Mouse (Mus musculus): ENCODE measurements around the gene Bsn. TPM values are rescaled to one million over a fixed set of nuclear protein-coding genes. Genes with fewer than 3 reads are reported as not detected.

Gene Bsn
- total RNA-seq, 2 experiments from 2014 or later, result 236 to 246 TPM

GRCm38 (mm10) chr9:108188511-108188910, 1.7 kb downstream of the Bsn start:
- no peak for DNase-seq (ENCODE audit: low spot score in 2 of 2)
- no peak for TF ChIP-seq CTCF (conservative IDR thresholded peaks at IDR 0.05)
- H3K4me3 ChIP-seq, result peak overlapping the region; percentile 81
- peak overlapping the region; percentile 96 for H3K27ac ChIP-seq

GRCm38 (mm10) chr9:108187616-108188015, 2.6 kb downstream of the Bsn start:
- TF ChIP-seq CTCF (conservative IDR thresholded peaks at IDR 0.05), result no peak
- DNase-seq (ENCODE audit: low spot score in 2 of 2), result no peak
- H3K4me3 ChIP-seq, result peak overlapping the region; percentile 81
- H3K27ac ChIP-seq, result peak overlapping the region; percentile 96

GRCm38 (mm10) chr9:108185786-108186185, 4.4 kb downstream of the Bsn start:
- no peak for DNase-seq (ENCODE audit: low spot score in 2 of 2)
- H3K27ac ChIP-seq, result peak overlapping the region; percentile 65
- H3K4me3 ChIP-seq, result no peak overlapping the region; the same call in 1 of the 2 replicates
- TF ChIP-seq CTCF (conservative IDR thresholded peaks at IDR 0.05), result no peak

- peak overlapping the region; percentile 41 for H3K4me3 ChIP-seq
- no peak for DNase-seq (ENCODE audit: low spot score in 2 of 2)
- peak overlapping the region; percentile 65 for H3K27ac ChIP-seq
- no peak for TF ChIP-seq CTCF (conservative IDR thresholded peaks at IDR 0.05)
Observed at GRCm38 (mm10) chr9:108183531-108183994, 6.6 kb downstream of the Bsn start.

GRCm38 (mm10) chr9:108182806-108183506, 7.2 kb downstream of the Bsn start:
- TF ChIP-seq CTCF (conservative IDR thresholded peaks at IDR 0.05), result no peak
- peak overlapping the region; percentile 65; the same call in 1 of the 2 replicates for H3K27ac ChIP-seq
- DNase-seq (ENCODE audit: low spot score in 2 of 2), result no peak
- peak overlapping the region; percentile 11; the same call in 1 of the 2 replicates for H3K4me3 ChIP-seq

GRCm38 (mm10) chr9:108178391-108178790, 11.8 kb downstream of the Bsn start:
- peak overlapping the region; percentile 73; the same call in 1 of the 2 replicates for H3K27ac ChIP-seq

GRCm38 (mm10) chr9:108175116-108175838, 14.9 kb downstream of the Bsn start:
- DNase-seq (ENCODE audit: low spot score in 2 of 2), result no peak
- TF ChIP-seq CTCF (conservative IDR thresholded peaks at IDR 0.05), result no peak
- Histone ChIP-seq H3K27ac (peak overlapping the region; percentile 78), H3K4me3 (no peak overlapping the region)

More at GRCm38 (mm10) chr9:108178391-108178790, 11.8 kb downstream of the Bsn start:
- H3K4me3 ChIP-seq, result no peak overlapping the region
- DNase-seq (ENCODE audit: low spot score in 2 of 2), result no peak
- TF ChIP-seq CTCF (conservative IDR thresholded peaks at IDR 0.05), result no peak

GRCm38 (mm10) chr9:108172777-108173350, 17.3 kb downstream of the Bsn start:
- Histone ChIP-seq H3K27ac (peak overlapping the region; percentile 78), H3K4me3 (no peak overlapping the region)
- DNase-seq (ENCODE audit: low spot score in 2 of 2), result no peak
- no peak for TF ChIP-seq CTCF (conservative IDR thresholded peaks at IDR 0.05)

- H3K27ac ChIP-seq, result peak overlapping the region; percentile 53; the same call in 1 of the 2 replicates
- DNase-seq (ENCODE audit: low spot score in 2 of 2), result no peak
- no peak for TF ChIP-seq CTCF (conservative IDR thresholded peaks at IDR 0.05)
- H3K4me3 ChIP-seq, result no peak overlapping the region
Observed at GRCm38 (mm10) chr9:108169751-108170150, 20.4 kb downstream of the Bsn start.

GRCm38 (mm10) chr9:108165143-108165542, 25.0 kb downstream of the Bsn start:
- no peak for TF ChIP-seq CTCF (conservative IDR thresholded peaks at IDR 0.05)
- H3K4me3 ChIP-seq, result no peak overlapping the region
- no peak overlapping the region for H3K27ac ChIP-seq
- DNase-seq (ENCODE audit: low spot score in 2 of 2), result no peak

GRCm38 (mm10) chr9:108163646-108164284, 26.4 kb downstream of the Bsn start:
- H3K27ac ChIP-seq, result peak overlapping the region; percentile 70
- DNase-seq (ENCODE audit: low spot score in 2 of 2), result no peak
- no peak for TF ChIP-seq CTCF (conservative IDR thresholded peaks at IDR 0.05)
- H3K4me3 ChIP-seq, result no peak overlapping the region

- DNase-seq (ENCODE audit: low spot score in 2 of 2), result no peak
- no peak for TF ChIP-seq CTCF (conservative IDR thresholded peaks at IDR 0.05)
- Histone ChIP-seq H3K27ac (peak overlapping the region; percentile 96), H3K4me3 (no peak overlapping the region)
Observed at GRCm38 (mm10) chr9:108157891-108158290, 32.3 kb downstream of the Bsn start.

Measured in layer of hippocampus, adult 2 months (tissue).